Mouse (Mus musculus) CH12.LX (cell line): ENCODE measurements at regions not wholly inside any gene's neighbourhood (a gene's known extent, or its start where the extent isn't known, plus 50 kb on each side); places are given as distances from the start of the nearest gene placed in this dataset.

Experiments
- DNase-seq: peaks from one replicate; pipeline ENCODE4 v3.0.0-alpha.2; 2013; ENCODE audit errors: extremely low read depth
- H3K27ac ChIP-seq: 2 replicates; pipeline ENCODE4 v1.5.1; 2012; ENCODE audit warnings: low read depth, mild to moderate bottlenecking, control low read depth, moderate library complexity; ENCODE audit not compliant: insufficient read depth
- H3K27me3 ChIP-seq: replicated peaks from 2 replicates; pipeline ENCODE3; 2012; ENCODE audit warnings: inconsistent platforms
- H3K36me3 ChIP-seq, 2 experiments: replicated peaks in 1 of 2; 2 replicates each; pipeline versions ENCODE3 to v1.6.1; 2012; ENCODE audit warnings: inconsistent platforms in 1 of 2, low read length in 1 of 2, mild to moderate bottlenecking in 1 of 2, mixed read lengths in 1 of 2, moderate library complexity in 1 of 2; ENCODE audit not compliant: control insufficient read depth in 1 of 2, insufficient read depth in 1 of 2
- H3K4me1 ChIP-seq, 2 experiments: 2 replicates each; pipeline ENCODE4 v1.6.1; 2012; ENCODE audit warnings: inconsistent platforms in 1 of 2, moderate library complexity in 1 of 2; ENCODE audit not compliant: insufficient read depth in 2 of 2, control insufficient read depth in 1 of 2
- H3K4me2 ChIP-seq: 2 replicates; pipeline ENCODE4 v1.6.1; 2012; ENCODE audit warnings: low read depth, mild to moderate bottlenecking, control low read depth; ENCODE audit not compliant: poor library complexity, insufficient read depth, severe bottlenecking
- H3K4me3 ChIP-seq, 3 experiments: fragments of 150-350 bp in 1 of 3; sonication (generic) in 1 of 3; replicated peaks in 1 of 3; 2 replicates each; pipeline versions ENCODE3 to v1.5.1; 2011 to 2012; ENCODE audit warnings: low read depth in 2 of 3, low read length in 2 of 3, mild to moderate bottlenecking in 2 of 3, moderate library complexity in 2 of 3, control low read depth in 1 of 3, improper control_type of control experiment in 1 of 3, inconsistent platforms in 1 of 3, mixed read lengths in 1 of 3; ENCODE audit not compliant: poor library complexity in 1 of 3
- H3K79me2 ChIP-seq: replicated peaks from 2 replicates; pipeline ENCODE4 v1.6.1; 2012; ENCODE audit warnings: mild to moderate bottlenecking, moderate library complexity; ENCODE audit not compliant: control insufficient read depth, poor library complexity, insufficient read depth, severe bottlenecking; ENCODE audit errors: extremely low read depth
- H3K9ac ChIP-seq: 2 replicates; pipeline ENCODE4 v1.6.1; 2012; ENCODE audit warnings: low read depth, mild to moderate bottlenecking, control low read depth, moderate library complexity; ENCODE audit not compliant: insufficient read depth
- H3K9me3 ChIP-seq: replicated peaks from 2 replicates; pipeline ENCODE3; 2012; ENCODE audit warnings: low read length, inconsistent platforms, mixed read lengths
- CHD2 ChIP-seq: IDR thresholded peaks from 2 replicates; pipeline ENCODE4 v1.6.1; 2011; ENCODE audit warnings: low read length, improper control_type of control experiment
- CTCF ChIP-seq, 2 experiments: IDR thresholded peaks in 1 of 2; conservative IDR thresholded peaks in 1 of 2; 2 replicates each; pipeline ENCODE4 v1.5.1; 2011 to 2012; ENCODE audit warnings: low read depth in 2 of 2, low read length in 2 of 2, improper control_type of control experiment in 1 of 2, inconsistent platforms in 1 of 2, mild to moderate bottlenecking in 1 of 2, moderate library complexity in 1 of 2
- E2F4 ChIP-seq: IDR thresholded peaks from 2 replicates; pipeline ENCODE4 v1.6.1; 2011; ENCODE audit warnings: low read depth, low read length, improper control_type of control experiment; ENCODE audit not compliant: insufficient replicate concordance
- ELF1 ChIP-seq: IDR thresholded peaks from 2 replicates; pipeline ENCODE4 v1.6.1; 2014; ENCODE audit warnings: low read depth, mild to moderate bottlenecking, inconsistent platforms, low read length, improper control_type of control experiment
- ETS1 ChIP-seq: conservative IDR thresholded peaks from 2 replicates; pipeline ENCODE4 v1.6.1; 2012; ENCODE audit warnings: low read depth, mild to moderate bottlenecking, inconsistent platforms, low read length, improper control_type of control experiment, moderate library complexity
- GABPA ChIP-seq: IDR thresholded peaks from 2 replicates; pipeline ENCODE4 v1.6.1; 2012; ENCODE audit warnings: low read depth, low read length, improper control_type of control experiment, inconsistent platforms; ENCODE audit not compliant: insufficient replicate concordance
- IRF4 ChIP-seq: IDR thresholded peaks from 2 replicates; pipeline ENCODE4 v1.6.1; 2014; ENCODE audit warnings: low read depth, mild to moderate bottlenecking, inconsistent platforms, low read length, improper control_type of control experiment
- JUN ChIP-seq: IDR thresholded peaks from 2 replicates; pipeline ENCODE4 v1.6.1; 2011; ENCODE audit warnings: low read depth, mild to moderate bottlenecking, low read length, improper control_type of control experiment, moderate library complexity; ENCODE audit not compliant: insufficient read depth
- JUND ChIP-seq: conservative IDR thresholded peaks from 2 replicates; pipeline ENCODE4 v1.6.1; 2011; ENCODE audit warnings: low read depth, low read length, improper control_type of control experiment
- MAFK ChIP-seq: IDR thresholded peaks from 2 replicates; pipeline ENCODE4 v1.6.1; 2011; ENCODE audit warnings: low read length, improper control_type of control experiment; ENCODE audit not compliant: insufficient replicate concordance
- MAX ChIP-seq: IDR thresholded peaks from 2 replicates; pipeline ENCODE4 v1.6.1; 2011; ENCODE audit warnings: low read length, improper control_type of control experiment
- MAZ ChIP-seq: IDR thresholded peaks from 2 replicates; pipeline ENCODE4 v1.6.1; 2012; ENCODE audit warnings: low read depth, mild to moderate bottlenecking, inconsistent platforms, low read length, improper control_type of control experiment, moderate library complexity
- MEF2A ChIP-seq: IDR thresholded peaks from 2 replicates; pipeline ENCODE4 v1.6.1; 2014; ENCODE audit warnings: low read depth, mild to moderate bottlenecking, inconsistent platforms, low read length, improper control_type of control experiment, borderline replicate concordance
- MYC ChIP-seq: IDR thresholded peaks from 2 replicates; pipeline ENCODE4 v1.6.1; 2011; ENCODE audit warnings: low read depth, mild to moderate bottlenecking, improper control_type of control experiment, low read length
- NELFE ChIP-seq: IDR thresholded peaks from 2 replicates; pipeline ENCODE4 v1.6.1; 2011; ENCODE audit warnings: low read depth, low read length, improper control_type of control experiment
- POLR2A ChIP-seq: IDR thresholded peaks from 2 replicates; pipeline ENCODE4 v1.6.1; 2011; ENCODE audit warnings: low read depth, mild to moderate bottlenecking, improper control_type of control experiment, low read length
- POLR2AphosphoS2 ChIP-seq: IDR thresholded peaks from 2 replicates; pipeline ENCODE4 v1.6.1; 2011; ENCODE audit warnings: low read depth, low read length, improper control_type of control experiment
- RCOR1 ChIP-seq: conservative IDR thresholded peaks from 2 replicates; pipeline ENCODE4 v1.6.1; 2012; ENCODE audit warnings: low read depth, mild to moderate bottlenecking, inconsistent platforms, low read length, improper control_type of control experiment
- SIN3A ChIP-seq: IDR thresholded peaks from 2 replicates; pipeline ENCODE4 v1.6.1; 2012; ENCODE audit warnings: low read length, improper control_type of control experiment, inconsistent platforms
- SMC3 ChIP-seq: IDR thresholded peaks from 2 replicates; pipeline ENCODE4 v1.6.1; 2011; ENCODE audit warnings: low read depth, low read length, improper control_type of control experiment
- TCF12 ChIP-seq: IDR thresholded peaks from 2 replicates; pipeline ENCODE4 v1.6.1; 2014; ENCODE audit warnings: low read depth, mild to moderate bottlenecking, inconsistent platforms, low read length, improper control_type of control experiment
- ZC3H11A ChIP-seq: IDR thresholded peaks from 2 replicates; pipeline ENCODE4 v1.6.1; 2012; ENCODE audit warnings: low read depth, mild to moderate bottlenecking, inconsistent platforms, low read length, improper control_type of control experiment
- ZKSCAN1 ChIP-seq: IDR thresholded peaks from 2 replicates; pipeline ENCODE4 v1.6.1; 2012; ENCODE audit warnings: low read depth, inconsistent platforms, low read length, improper control_type of control experiment, borderline replicate concordance
- ZMIZ1 ChIP-seq: IDR thresholded peaks from 2 replicates; pipeline ENCODE4 v1.6.1; 2012; ENCODE audit warnings: low read depth, mild to moderate bottlenecking, inconsistent platforms, low read length, improper control_type of control experiment
- ZNF384 ChIP-seq: IDR thresholded peaks from 2 replicates; pipeline ENCODE4 v1.6.1; 2012; ENCODE audit warnings: low read depth, low read length, improper control_type of control experiment, inconsistent platforms
- dilution Hi-C: fragments of 300-500 bp; cut with MboI; formaldehyde crosslinking; loops from 2 replicates; pipeline ENCODE4 v1.14.3; 2020; ENCODE audit warnings: low sequenced_read_pairs; ENCODE audit not compliant: extremely low pct_unique_long_range_greater_than_20kb, extremely low pct_ligation_motif_present
- in situ Hi-C: fragments of 300-500 bp; cut with MboI; formaldehyde crosslinking; loops from 3 replicates; pipeline ENCODE4 v1.14.3; 2019; ENCODE audit warnings: low sequenced_read_pairs, low pct_ligation_motif_present, low pct_unique_long_range_greater_than_20kb, mixed read lengths

- H3K4me1 ChIP-seq = peaks cover 2 to 22% of the 10 kb centered on the region in 2 experiments; a peak in 3 of 4 replicates
- H3K79me2 ChIP-seq = no peaks in the 10 kb centered on the region
- no peak overlapping the region for H3K4me3 ChIP-seq
- no peak overlapping the region for H3K9ac ChIP-seq
- no peak overlapping the region for H3K27ac ChIP-seq
- no peak for DNase-seq
- dilution Hi-C loops = no loop called here
- H3K4me2 ChIP-seq = no peak overlapping the region
- H3K27me3 ChIP-seq = peaks cover 1% of the 10 kb centered on the region
- TF ChIP-seq NELFE (no peak), ZMIZ1 (no peak), MAFK (no peak), RCOR1 (no peak), MAZ (no peak), CTCF (conservative IDR thresholded peaks at IDR 0.05 in 1 of 2, IDR thresholded peaks at IDR 0.05 in 1 of 2; ENCODE audit: low read depth in 2 of 2, low read length in 2 of 2) (no peak), JUND (no peak), POLR2AphosphoS2 (no peak), SMC3 (no peak), POLR2A (no peak), ETS1 (no peak), GABPA (no peak), SIN3A (no peak), MAX (no peak)
- no peaks in the 10 kb centered on the region for H3K36me3 ChIP-seq
- no peaks in the 10 kb centered on the region for H3K9me3 ChIP-seq
- in situ Hi-C loops = no loop called here
Observed at GRCm38 (mm10) chr12:8864830-8865229, 56.6 kb upstream of the Laptm4a start.

GRCm38 (mm10) chr12:8865250-8865649 lies 56.2 kb upstream of the Laptm4a start:
- dilution Hi-C loops (no loop called here), in situ Hi-C loops (no loop called here)
- Histone ChIP-seq H3K4me2 (no peak overlapping the region), H3K4me3 (no peak overlapping the region), H3K9ac (no peak overlapping the region), H3K9me3 (no peaks in the 10 kb centered on the region), H3K79me2 (no peaks in the 10 kb centered on the region), H3K27me3 (peaks cover 1% of the 10 kb centered on the region), H3K27ac (no peak overlapping the region), H3K4me1 (peaks cover 2 to 22% of the 10 kb centered on the region in 2 experiments; a peak in 3 of 4 replicates), H3K36me3 (no peaks in the 10 kb centered on the region)
- TF ChIP-seq POLR2AphosphoS2 (no peak), ZKSCAN1 (no peak), JUN (no peak), ZC3H11A (no peak), E2F4 (no peak), ELF1 (no peak), ZMIZ1 (no peak), ZNF384 (no peak), MAX (no peak), IRF4 (no peak), TCF12 (no peak), CHD2 (no peak), MEF2A (no peak), MYC (no peak), MAFK (no peak)
- DNase-seq = no peak
